Mouse (Mus musculus) G1E (cell line): ENCODE measurements around the gene Gadd45g.

Experiments used
- CTCF ChIP-seq: IDR thresholded peaks from 2 replicates; pipeline ENCODE4 v1.5.1; 2012; ENCODE audit warnings: low read depth, low read length, inconsistent platforms, mixed read lengths
- TAL1 ChIP-seq: conservative IDR thresholded peaks from 2 replicates; pipeline ENCODE4 v1.6.1; 2012; ENCODE audit warnings: low read depth, low read length, inconsistent platforms, mixed read lengths

DNA sequence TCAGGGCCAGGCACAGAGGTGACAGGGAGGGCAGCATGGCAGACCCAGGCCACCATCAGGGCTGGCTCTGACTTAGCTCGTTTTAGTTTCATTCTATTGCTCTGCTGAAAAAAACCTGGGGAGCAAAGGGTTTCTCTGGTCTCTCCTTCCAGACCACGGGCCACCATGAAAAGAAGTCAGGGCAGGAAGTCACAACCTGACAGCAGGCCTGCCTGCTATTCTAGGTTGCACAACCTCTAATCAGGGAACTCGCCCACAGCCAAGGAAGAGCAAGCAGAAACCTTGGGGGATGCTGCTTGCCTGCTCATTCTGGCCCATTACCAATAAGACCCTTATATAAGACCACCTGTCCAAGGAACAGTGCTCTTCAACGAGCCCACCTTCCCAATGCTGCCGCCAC lies 9.1 kb downstream of the Gadd45g start:
- no peak for TF ChIP-seq CTCF
- TF ChIP-seq TAL1 = no peak
